Mouse (Mus musculus): Measurements from ENCODE around the gene Vmn2r112.
"Not testable (repeated sequence)": the region's sequence is repeated elsewhere in the genome, so short reads cannot be mapped to it uniquely, and the experiment has no call there.

Vmn2r112 gene

GRCm38 (mm10) chr17:22600651-22601050 is at the start of gene Vmn2r112:
Gene Vmn2r112 (plus strand): TSS chr17:22600951.
- not testable (repeated sequence) for DNase-seq (ENCODE audit: low read depth, low spot score)

DNA sequence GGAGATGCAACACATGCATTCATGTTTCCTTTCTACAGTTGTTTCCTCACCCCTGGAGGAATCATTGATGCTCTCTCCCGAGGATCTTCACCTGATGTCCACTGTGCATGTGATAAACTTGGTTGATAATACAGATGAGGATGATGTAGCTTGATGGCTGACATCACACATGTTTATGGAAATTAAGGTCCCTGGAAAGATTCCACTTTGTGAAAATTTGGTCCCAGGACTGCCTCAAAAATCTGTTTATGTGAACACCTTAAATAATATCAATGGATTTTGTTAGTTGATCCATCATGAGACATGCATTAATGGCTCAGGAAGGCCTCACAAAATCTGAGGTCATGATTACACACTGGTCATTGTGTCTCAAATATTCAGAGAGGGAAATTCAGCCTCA is 27.4 kb upstream of the Vmn2r112 start, which contains the start of gene Vmn2r111:
TSS of gene Vmn2r111 (minus strand) at position 101 of the 400 bp plus-strand sequence.
- not testable (repeated sequence) for DNase-seq (ENCODE audit: low read depth, low spot score)

DNA sequence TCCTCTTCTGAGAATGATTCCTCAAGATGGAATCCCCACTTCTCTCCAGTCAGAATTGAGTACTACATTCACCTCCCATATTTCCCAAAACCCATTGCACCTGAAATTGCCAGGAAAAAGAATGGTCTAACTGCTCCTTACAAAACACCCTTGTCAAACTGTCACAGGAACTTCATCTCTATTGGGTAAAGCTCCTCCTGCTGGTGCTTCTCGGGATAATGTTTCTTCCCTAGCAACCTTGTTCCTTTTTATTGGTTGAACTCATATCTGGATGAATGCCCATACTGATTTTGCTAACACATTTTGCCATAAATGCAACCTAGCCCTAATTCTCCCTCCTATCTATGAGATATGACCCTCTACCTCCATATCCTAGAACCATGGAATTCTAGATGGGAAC is 29.9 kb downstream of the Vmn2r112 start:
- DNase-seq (ENCODE audit: low read depth, low spot score) = no peak

Data from A20 (cell line).